Mouse (Mus musculus): ENCODE measurements around the gene Ubash3b. TPM values are rescaled to one million over a fixed set of nuclear protein-coding genes. Genes with fewer than 3 reads are reported as not detected.

The Ubash3b gene
- total RNA-seq, 2 experiments from 2014 or later: 2.2 to 3.3 TPM

DNA sequence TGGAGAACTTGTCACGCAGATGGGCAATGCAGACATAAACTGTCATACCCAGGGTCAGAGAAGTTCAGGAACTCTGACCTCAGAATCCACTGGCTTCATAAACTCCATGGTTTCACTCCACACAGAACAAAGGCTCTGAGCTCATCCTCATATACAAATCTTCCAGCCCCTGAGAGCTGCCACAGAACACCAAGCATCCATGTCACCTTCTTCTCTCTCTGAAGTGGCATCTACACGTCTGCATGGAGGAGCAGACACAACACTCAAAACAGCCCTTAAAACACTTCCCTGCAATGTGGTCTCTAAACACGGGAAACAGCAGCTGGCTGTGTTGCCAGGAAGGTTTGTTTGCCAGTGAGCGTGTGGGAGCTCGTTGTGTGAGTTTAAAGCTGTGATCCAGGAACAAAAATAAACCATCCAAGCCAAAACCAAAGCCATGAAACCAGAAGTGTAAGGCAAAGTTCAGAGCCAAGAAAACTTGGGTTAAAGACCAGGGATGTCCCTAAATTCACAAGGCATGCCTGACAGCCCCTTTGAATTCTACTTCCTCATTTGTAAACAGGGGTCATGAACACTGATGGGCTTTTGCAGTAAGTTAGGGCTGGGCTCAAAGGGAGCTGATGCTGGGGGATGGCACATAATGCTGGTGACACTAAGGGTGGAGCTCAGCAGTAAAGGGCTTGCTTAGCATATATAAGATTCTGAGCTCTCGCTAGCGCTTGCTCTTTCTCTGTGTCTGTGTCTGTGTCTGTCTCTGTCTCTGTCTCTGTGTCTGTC is 24.6 kb downstream of the Ubash3b start:
- DNase-seq: no peak

- DNase-seq: no peak
These were observed 25.2 kb downstream of the Ubash3b start for GRCm38 (mm10) chr9:41136273-41136672.

GRCm38 (mm10) chr9:41134907-41135306 is 26.6 kb downstream of the Ubash3b start:
- DNase-seq: no peak

DNA sequence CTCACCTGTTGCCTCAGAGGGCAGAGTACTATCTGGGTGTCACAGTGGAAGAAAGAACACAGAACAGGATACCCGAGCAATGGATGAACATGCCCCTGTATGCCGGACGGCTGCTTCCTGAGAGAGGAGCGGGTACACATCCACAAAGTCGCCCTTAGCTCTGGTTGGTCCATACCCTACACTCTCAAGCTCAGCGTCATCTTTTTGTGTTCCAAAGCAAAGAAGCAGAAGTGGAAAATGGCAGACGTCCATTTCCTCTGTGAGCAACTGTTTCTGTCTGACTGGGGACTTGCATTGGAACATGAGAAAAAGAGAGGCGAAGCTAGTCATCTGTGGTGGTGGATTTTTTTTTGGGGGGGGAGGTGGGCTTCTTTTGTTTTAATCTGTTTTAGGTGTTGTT is 30.9 kb downstream of the Ubash3b start:
- no peak for DNase-seq

GRCm38 (mm10) chr9:41129802-41130480 is 31.6 kb downstream of the Ubash3b start:
- no peak for DNase-seq

DNA sequence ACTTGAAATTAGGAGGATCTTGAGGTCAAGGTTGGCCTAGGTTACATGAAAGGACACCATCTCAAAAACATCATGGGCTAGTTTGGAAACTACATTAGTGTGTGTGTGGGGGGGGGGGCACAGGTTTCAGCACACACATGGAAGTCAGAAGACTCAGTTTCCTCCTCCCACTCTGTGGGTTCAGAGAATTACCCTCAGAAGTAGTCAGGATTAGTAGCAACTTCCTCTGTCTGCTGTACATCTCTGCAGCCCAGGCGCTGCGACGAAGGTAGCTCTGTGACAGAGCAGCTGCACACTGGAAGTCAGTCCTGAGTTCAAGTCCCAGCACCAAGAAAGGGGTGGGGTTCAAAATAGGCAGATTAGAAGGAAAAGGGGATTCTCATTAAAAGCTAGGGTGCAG is 32.2 kb downstream of the Ubash3b start:
- no peak for DNase-seq

- DNase-seq: no peak
These were observed 34.8 kb downstream of the Ubash3b start for GRCm38 (mm10) chr9:41126723-41127122.

DNA sequence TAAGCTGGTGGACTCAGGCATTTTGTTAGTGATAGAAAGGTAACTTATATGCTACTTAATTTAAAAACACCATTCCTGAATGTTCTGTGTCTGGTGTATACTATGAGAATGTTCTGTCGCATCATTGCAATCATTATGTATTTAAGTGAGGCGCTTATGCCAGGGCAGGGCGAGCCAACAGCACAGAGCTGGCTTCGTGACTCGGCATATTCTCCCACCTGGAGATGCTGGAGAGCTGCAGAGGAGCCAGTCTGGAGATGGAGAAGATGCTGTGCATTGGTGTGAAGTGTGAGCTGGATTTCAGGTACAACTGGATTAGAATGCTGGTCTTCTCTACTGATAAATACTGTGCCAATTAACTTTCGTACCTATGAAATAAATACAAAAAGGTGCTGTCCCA is 37.2 kb downstream of the Ubash3b start:
- DNase-seq: no peak

GRCm38 (mm10) chr9:41122390-41123110 is 38.9 kb downstream of the Ubash3b start:
- peak; percentile 48 for DNase-seq

DNA sequence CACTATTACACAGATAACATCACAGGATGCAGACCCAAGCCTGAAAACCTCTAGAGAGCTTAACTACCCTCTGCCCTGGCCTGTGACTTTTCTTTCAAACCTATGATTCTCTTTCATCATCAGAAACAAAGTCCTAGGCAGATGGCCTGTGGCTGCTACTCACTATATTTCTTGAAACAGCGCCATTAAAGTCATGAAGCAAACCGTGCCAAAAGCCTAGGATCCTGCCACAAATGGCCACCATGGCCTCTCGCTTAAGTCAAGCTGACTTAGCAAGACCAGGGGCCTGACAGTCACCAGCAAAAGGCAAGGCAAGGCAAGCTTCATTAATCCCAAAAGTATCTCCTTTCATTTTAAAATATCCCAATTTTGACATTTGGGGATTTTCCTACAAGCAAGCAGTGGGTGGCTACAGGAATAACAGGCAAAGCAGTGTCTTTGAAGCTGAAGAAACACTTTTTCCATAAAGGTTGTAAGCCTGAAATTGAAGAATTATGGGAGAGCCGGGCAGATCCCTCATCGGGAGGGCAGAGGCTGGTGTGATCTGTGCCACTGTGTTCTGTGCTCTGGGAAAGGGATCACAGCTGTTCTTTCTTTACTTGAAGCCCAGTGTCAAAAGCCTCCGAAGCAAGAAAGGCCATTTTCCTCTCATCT is 39.7 kb downstream of the Ubash3b start:
- no peak for DNase-seq

DNA sequence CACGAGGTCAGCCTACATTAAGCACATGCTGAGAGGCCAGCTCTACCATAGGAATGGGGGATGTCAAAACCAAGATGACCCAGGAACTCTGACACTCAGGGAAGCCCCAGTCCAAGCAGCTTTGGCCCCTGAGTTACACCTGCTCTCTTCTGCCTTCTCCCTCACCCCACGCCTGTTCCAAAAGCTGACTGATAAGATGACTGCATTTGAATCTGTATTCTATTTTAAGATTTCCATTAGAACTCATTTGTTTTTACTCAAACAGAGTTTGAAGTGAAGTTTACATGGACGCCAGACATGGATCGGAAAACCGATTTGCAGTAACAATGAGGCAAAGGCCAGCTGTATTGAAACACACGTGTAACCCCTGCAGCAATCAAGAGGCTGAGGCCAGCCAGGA is 41.5 kb downstream of the Ubash3b start:
- DNase-seq: no peak

- DNase-seq: no peak
These were observed 43.4 kb downstream of the Ubash3b start for GRCm38 (mm10) chr9:41118065-41118464.

GRCm38 (mm10) chr9:41116126-41116525 is 45.4 kb downstream of the Ubash3b start:
- no peak for DNase-seq

DNA sequence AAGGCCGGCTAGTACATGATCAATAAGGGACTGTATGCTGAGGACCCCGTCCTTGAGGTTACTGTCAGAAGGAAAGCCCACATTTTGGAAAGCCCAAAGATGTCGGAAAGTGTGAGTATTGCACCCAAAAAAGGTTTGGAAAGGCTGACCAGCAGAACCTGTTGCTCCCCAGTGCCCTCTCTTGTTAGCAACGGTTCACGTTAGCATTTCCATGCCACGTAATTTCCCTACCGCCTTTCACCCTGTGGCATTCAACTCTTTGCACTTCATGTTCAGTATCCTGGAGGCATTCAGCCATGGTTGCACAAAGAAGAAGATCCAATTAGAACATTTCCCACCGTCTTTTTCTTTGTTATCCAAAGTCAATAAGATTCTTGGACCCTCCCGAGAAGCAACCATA is 47.1 kb downstream of the Ubash3b start:
- DNase-seq: no peak

GRCm38 (mm10) chr9:41109749-41110148 is 51.7 kb downstream of the Ubash3b start:
- no peak for DNase-seq

DNA sequence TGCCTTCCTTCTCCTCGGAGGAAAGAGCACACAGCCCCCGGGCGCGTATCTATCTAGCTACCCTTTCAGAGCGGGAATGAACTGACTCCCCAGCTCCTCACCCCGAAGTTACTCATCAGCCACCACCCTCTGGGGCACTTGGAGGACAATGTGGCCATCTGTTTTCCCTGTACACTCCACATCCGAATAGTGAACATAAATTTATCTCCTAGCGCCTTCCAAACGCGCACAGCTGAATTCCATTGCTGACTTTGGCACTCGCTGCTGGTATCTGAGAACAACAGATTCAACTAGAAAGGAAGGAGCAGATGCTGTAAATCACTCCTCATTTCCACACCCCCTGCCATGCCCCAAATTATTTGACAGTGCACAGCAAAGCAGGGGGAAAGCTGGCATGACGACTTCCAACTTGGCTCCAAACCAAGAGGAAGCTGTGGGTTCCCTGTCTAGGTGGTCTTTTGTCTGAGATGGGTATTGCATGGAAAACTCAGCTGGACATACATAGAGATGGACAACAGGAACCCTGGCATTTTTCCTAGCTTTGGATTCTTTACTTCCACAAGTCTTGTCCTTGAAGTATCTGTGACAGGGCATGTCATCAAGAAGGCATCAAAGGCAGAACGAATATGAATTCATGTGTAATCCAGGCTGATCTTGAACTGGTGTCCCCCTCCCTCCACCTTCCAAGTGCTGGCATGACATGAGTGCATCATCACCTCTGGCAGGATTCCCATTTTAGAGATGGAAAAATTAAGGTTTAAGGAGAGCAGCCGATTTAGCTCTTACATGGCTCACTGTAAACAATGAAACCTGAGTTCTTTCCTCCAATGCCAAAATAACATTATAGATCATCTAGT is 52.9 kb downstream of the Ubash3b start:
- peak; percentile 20 for DNase-seq

DNA sequence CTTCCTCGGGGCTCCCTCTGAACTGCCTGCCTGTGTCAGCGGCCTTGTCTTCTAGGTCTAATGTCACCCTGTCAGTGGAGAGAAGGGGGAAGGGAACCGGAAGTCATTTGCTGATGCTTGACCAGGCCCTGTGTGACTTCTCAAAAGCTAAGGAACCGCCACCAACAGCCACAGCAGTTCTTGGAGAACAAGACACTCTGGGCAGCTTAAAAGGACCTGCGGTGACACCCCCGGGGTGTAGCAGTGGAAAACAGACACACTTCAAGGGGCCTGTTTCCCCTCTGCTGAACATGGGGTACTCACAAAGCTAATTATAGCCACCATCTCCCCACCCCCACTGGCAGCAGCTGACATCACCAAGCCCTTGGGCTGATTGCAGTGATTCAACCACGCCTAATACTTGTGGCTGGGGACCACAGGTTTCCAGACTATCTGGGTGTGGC is 56.3 kb downstream of the Ubash3b start:
- DNase-seq: no peak

GRCm38 (mm10) chr9:41103722-41104121 is 57.8 kb downstream of the Ubash3b start:
- no peak for DNase-seq

GRCm38 (mm10) chr9:41102613-41103012 is 58.9 kb downstream of the Ubash3b start:
- no peak for DNase-seq

DNA sequence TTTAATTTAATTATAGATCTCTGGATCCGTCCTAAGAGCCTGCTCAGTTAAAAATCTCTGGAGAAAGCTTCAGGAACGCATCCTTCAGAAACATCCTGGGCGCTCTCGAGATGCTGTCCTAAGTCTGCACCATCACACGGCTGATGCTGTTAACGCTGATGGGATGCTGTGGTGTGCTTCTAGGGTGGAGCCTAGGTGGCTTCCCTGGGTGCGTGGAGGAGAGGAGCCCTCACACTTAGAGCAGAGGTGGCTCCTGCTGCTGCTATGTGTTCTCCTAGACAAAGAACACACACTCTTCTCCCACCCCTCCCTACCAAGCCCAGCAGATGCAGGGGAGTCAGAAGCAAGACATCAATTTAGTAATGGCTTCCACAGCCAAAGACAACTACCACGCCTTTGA is 61.6 kb downstream of the Ubash3b start:
- no peak for DNase-seq

- DNase-seq: no peak
These were observed 62.4 kb downstream of the Ubash3b start for GRCm38 (mm10) chr9:41099067-41099466.

DNA sequence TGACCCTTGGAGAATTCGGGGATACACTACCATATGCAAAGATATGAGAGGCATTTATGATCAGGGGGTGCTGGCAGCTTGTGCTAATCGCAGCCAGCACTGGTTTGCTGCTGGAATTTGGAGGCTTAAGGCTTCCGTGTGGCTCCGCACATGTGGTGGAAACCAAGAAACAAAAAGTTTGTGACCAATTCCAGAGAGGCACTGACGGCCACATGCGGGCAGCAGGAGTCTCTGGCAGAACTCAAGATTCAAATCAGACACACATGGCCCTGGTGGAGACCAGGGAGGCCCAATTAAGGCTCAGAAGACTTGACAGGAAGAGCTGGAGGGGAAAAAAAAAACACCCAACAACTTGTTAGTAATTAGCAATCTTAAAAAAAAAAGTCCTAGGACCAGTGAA is 63.4 kb downstream of the Ubash3b start:
- no peak for DNase-seq
